Comparison of ENCODE assay signal across 8 mouse cellular contexts in genomic region chr13:54372665-54373064, GRCm38 (mm10). TPM values are rescaled to one million over a fixed set of nuclear protein-coding genes. Genes with fewer than 3 reads are reported as not detected.
DNase-seq lines count a peak whose midpoint lies in the region; ATAC-seq and TF ChIP-seq lines count a peak whose summit lies in the region.

No protein-coding gene starts in this region.

- DNase-seq in adrenal gland, adult (ENCODE audit: inconsistent age in 2 of 2, low spot score in 1 of 2) = peak; percentile 57 to 77
- no peak for DNase-seq in adrenal gland, adult 8-10 months
- peak; percentile 96 for DNase-seq in brain, adult 2 months (ENCODE audit: low read depth, low spot score)
- DNase-seq in hindlimb bud, embryonic 11.5 days (ENCODE audit: extremely low spot score, low read depth, low spot score) = peak; percentile 16
- DNase-seq in naive thymus-derived CD4-positive, alpha-beta T cell, adult 2 months (ENCODE audit: low read depth) = peak; percentile 13
- DNase-seq in telencephalon, adult 2 months (ENCODE audit: low read depth, low spot score) = peak; percentile 85

- H3K9ac ChIP-seq in limb, embryonic 13.5 days = no peak overlapping the region

- ATAC-seq in limb, embryonic 13.5 days (ENCODE audit: low FRiP score, low read depth) = no peak

- H3K4me3 ChIP-seq in embryonic fibroblast, embryonic 13.5 days (ENCODE audit: insufficient read depth, low read length) = no peak overlapping the region
- H3K4me3 ChIP-seq in limb, embryonic 13.5 days = no peak overlapping the region

- no peak for TF ChIP-seq POLR2A in embryonic fibroblast, embryonic 13.5 days (IDR thresholded peaks at IDR 0.05; ENCODE audit: low read depth, low read length)

- no peak overlapping the region for H3K27ac ChIP-seq in embryonic fibroblast, embryonic 13.5 days (ENCODE audit: insufficient read depth, low read length)
- no peak overlapping the region for H3K27ac ChIP-seq in limb, embryonic 13.5 days

- 3% methylated on average over 15 of the region's 16 CpGs for WGBS in limb, embryonic 13.5 days

- H3K36me3 ChIP-seq in limb, embryonic 13.5 days = no peaks in the 10 kb centered on the region

- peak overlapping the region; percentile 64 for H3K4me2 ChIP-seq in limb, embryonic 13.5 days (replicated peaks)

- H3K27me3 ChIP-seq in limb, embryonic 13.5 days = peaks cover 52% of the 10 kb centered on the region

- peak; percentile 93 for TF ChIP-seq CTCF in embryonic fibroblast, embryonic 13.5 days (IDR thresholded peaks at IDR 0.05; ENCODE audit: borderline replicate concordance, insufficient read depth, low read length)

- no peaks in the 10 kb centered on the region for H3K9me3 ChIP-seq in limb, embryonic 13.5 days

- H3K4me1 ChIP-seq in embryonic fibroblast, embryonic 13.5 days (ENCODE audit: control insufficient read depth, insufficient read depth, low read length) = no peaks in the 10 kb centered on the region
- peaks cover 24% of the 10 kb centered on the region for H3K4me1 ChIP-seq in limb, embryonic 13.5 days

RNA-seq across cellular contexts. Expression of gene Cplx2, which starts 1.5 kb away (rescaled TPM):
- total RNA-seq in adrenal gland, adult 8-10 months (2022) = 10 to 100 TPM; 20.8 to 47.3 (median 33.3) TPM
- 12.3 and 13.2 TPM in 2 replicates for polyA plus RNA-seq in embryonic fibroblast, embryonic 13.5 days (2011; ENCODE audit: insufficient read length, low read depth, missing spikeins)
- 3.8 and 4.0 TPM in 2 replicates for polyA plus RNA-seq in limb, embryonic 13.5 days (2015; fragmentation: Nextera tagmentation; extraction: Ambion mirVana)
